Mouse (Mus musculus) hindbrain, embryonic 16.5 days (tissue): ENCODE measurements around the gene Stra6. TPM values are rescaled to one million over a fixed set of nuclear protein-coding genes. Genes with fewer than 3 reads are reported as not detected.
A peak's percentile ranks its signal among the peaks of the same experiment; 100 is the strongest.

Experiments used
- ATAC-seq: fragments of 200-750 bp; cut with Nextera tagmentation; 2 replicates; pipeline ENCODE4 v1.8.0; 2017; ENCODE audit warnings: moderate TSS enrichment, moderate library complexity
- H3K27ac ChIP-seq: fragments of 300-500 bp; sonication (generic); 2 replicates; pipeline ENCODE4 v1.5.1; 2014; ENCODE audit warnings: low read depth, mild to moderate bottlenecking, control low read depth, low read length, moderate library complexity
- H3K27me3 ChIP-seq: fragments of 300-500 bp; sonication (generic); replicated peaks from 2 replicates; pipeline ENCODE4 v1.6.1; 2014; ENCODE audit warnings: low read length; ENCODE audit not compliant: control insufficient read depth, insufficient read depth
- H3K36me3 ChIP-seq: fragments of 300-500 bp; sonication (generic); 2 replicates; pipeline ENCODE4 v1.6.1; 2014; ENCODE audit warnings: mild to moderate bottlenecking, low read length, moderate library complexity, mixed read lengths; ENCODE audit not compliant: control insufficient read depth, insufficient read depth
- H3K4me1 ChIP-seq: fragments of 300-500 bp; sonication (generic); 2 replicates; pipeline ENCODE4 v1.6.1; 2014; ENCODE audit warnings: low read depth, low read length; ENCODE audit not compliant: control insufficient read depth, insufficient read depth
- H3K4me2 ChIP-seq: fragments of 300-500 bp; sonication (generic); 2 replicates; pipeline ENCODE4 v1.6.1; 2014; ENCODE audit warnings: mild to moderate bottlenecking, low read length, control low read depth, moderate library complexity
- H3K4me3 ChIP-seq: fragments of 300-500 bp; sonication (generic); 2 replicates; pipeline ENCODE4 v1.5.1; 2014; ENCODE audit warnings: mild to moderate bottlenecking, low read length, control low read depth, moderate library complexity
- H3K9ac ChIP-seq: fragments of 300-500 bp; sonication (generic); 2 replicates; pipeline ENCODE4 v1.6.1; 2014; ENCODE audit warnings: low read depth, mild to moderate bottlenecking, control low read depth, low read length, moderate library complexity
- H3K9me3 ChIP-seq: fragments of 300-500 bp; sonication (generic); 2 replicates; pipeline ENCODE4 v1.6.1; 2014; ENCODE audit warnings: mild to moderate bottlenecking, low read length, moderate library complexity; ENCODE audit not compliant: control insufficient read depth
- WGBS: fragments of 180-500 bp; shearing (Covaris S2); extraction: QIAGEN DNeasy Blood & Tissue Kit; methylation state at CpG from one replicate; pipeline ENCODE4 v1.1.7; 2014; 5-methylcytosine and 5-hydroxymethylcytosine counted together
- polyA plus RNA-seq: library from polyadenylated mRNA; unstranded; fragments of >200 nt; fragmentation: Nextera tagmentation; extraction: Ambion mirVana; gene quantifications from 2 replicates; pipeline ENCODE4 v1.2.1, GENCODE M21; 2015

Stra6 gene
- polyA plus RNA-seq, 1 experiment from 2014 or later, result 11.6 TPM

DNA sequence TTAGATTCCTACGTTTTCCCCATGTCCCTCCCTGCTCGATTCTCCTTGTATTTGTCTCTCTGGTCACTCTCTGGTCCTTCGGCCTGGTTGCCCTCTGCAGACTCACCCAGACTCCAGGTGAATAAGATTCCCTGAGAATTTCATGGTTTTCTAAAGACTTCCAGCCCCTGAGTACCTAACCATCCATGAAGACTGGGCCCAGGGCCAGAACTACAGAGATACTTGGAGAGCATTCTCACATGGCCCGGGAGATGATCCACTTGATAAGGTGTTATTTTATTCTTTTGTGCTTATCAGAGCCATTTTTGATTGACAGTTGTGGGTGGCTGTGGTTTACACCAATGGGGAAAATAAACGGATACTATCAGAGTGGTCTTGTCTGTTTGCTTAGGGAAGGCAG lies 31.7 kb upstream of the Stra6 start:
- 81% methylated on average over 5 of the region's 5 CpGs for WGBS
- no peak overlapping the region for H3K4me2 ChIP-seq
- H3K4me1 ChIP-seq, result no peaks in the 10 kb centered on the region
- no peaks in the 10 kb centered on the region for H3K9me3 ChIP-seq
- H3K27me3 ChIP-seq, result peaks cover 3% of the 10 kb centered on the region; the same call in 1 of the 2 replicates
- H3K4me3 ChIP-seq, result no peak overlapping the region
- H3K36me3 ChIP-seq, result no peaks in the 10 kb centered on the region
- no peak for ATAC-seq
- no peak overlapping the region for H3K27ac ChIP-seq
- H3K9ac ChIP-seq, result no peak overlapping the region

DNA sequence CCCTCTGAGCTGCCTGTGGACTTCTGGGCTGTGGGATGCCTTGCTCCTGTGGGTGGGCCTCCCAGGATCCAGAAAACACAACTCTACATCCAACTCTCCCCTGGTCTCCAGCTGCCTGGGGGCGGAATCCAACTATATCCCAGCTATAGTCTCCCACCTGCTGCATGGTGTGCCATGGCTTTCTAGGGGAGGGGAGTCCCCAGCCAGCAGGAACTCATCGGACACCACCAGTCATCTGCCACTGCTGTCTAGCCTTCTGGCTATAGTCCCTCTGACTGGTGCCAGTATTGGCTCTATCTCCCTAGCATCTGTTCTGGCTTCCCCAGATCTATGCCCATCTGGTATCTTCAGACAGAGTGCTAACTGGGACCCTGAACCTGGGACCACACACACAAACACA lies 28.1 kb upstream of the Stra6 start:
- Histone ChIP-seq H3K27me3 (peaks cover 14% of the 10 kb centered on the region), H3K9ac (no peak overlapping the region), H3K4me3 (no peak overlapping the region), H3K4me2 (no peak overlapping the region), H3K4me1 (no peaks in the 10 kb centered on the region; the same call in 1 of the 2 replicates), H3K27ac (no peak overlapping the region), H3K9me3 (no peaks in the 10 kb centered on the region), H3K36me3 (no peaks in the 10 kb centered on the region)
- 40% methylated on average over 2 of the region's 2 CpGs for WGBS
- ATAC-seq, result peak; percentile 53

DNA sequence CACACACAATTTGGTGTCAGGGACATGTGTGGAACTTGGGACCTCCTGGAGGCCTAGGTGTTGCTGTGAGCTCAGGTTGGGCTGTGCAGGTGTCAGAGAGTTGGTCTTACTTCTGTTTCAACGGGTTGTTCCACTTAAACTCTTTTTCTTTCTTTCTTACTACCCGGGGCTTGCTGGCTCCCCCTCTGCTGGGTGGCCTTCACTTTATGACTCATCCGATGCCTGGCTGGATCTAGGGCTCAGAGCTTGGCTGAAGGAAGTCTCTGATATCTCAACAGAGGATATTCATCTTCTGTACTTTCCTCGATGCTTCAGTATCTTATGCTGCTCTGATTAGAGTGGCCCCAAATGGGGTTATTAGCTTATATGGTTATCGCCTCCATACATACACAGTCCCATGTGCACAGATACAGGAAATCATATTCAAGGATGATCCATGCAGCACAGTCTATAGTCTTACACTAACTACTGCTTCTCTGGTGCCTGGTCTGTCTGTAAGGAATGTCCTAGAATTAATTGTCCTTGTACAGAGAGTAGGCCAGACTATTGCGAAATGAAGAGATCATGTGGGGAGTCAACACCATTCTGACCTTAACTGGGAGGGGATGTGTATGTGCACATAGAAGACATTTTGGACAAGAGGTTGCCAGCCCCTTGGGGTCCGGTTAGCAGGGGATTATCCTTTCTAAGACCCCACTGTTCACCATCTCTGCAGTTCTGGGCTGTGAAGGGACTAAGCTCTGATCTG lies 27.5 kb upstream of the Stra6 start:
- Histone ChIP-seq H3K9me3 (no peaks in the 10 kb centered on the region), H3K4me2 (no peak overlapping the region), H3K9ac (no peak overlapping the region), H3K27me3 (peaks cover 14% of the 10 kb centered on the region), H3K4me3 (no peak overlapping the region), H3K4me1 (peaks cover 4% of the 10 kb centered on the region), H3K27ac (no peak overlapping the region), H3K36me3 (no peaks in the 10 kb centered on the region)
- 76% methylated on average over 7 of the region's 7 CpGs for WGBS
- no peak for ATAC-seq

DNA sequence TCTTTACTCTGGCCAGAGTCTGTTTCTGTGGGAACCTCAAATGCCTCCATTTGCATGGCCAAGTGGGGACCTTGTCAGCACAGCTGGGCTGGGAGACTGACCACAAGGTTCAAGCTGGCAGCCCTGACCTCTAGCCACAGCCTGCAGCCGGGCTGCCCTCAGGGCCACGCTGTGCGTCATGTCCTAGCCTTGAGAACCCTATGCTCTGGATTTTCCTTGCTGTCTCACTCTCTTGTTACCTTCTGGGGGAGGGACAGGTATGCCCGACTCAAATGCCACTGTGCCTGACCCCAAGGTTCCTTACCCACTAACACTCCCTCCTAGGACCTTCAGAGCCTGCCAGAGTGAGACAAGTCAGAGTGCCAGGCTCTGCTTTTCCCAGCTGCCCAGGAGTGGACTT lies 26.6 kb upstream of the Stra6 start:
- Histone ChIP-seq H3K4me3 (no peak overlapping the region), H3K9ac (no peak overlapping the region), H3K27ac (no peak overlapping the region), H3K9me3 (no peaks in the 10 kb centered on the region), H3K36me3 (no peaks in the 10 kb centered on the region), H3K27me3 (peaks cover 14% of the 10 kb centered on the region), H3K4me1 (peaks cover 11% of the 10 kb centered on the region), H3K4me2 (no peak overlapping the region)
- no peak for ATAC-seq
- WGBS, result 87% methylated on average over 4 of the region's 4 CpGs

DNA sequence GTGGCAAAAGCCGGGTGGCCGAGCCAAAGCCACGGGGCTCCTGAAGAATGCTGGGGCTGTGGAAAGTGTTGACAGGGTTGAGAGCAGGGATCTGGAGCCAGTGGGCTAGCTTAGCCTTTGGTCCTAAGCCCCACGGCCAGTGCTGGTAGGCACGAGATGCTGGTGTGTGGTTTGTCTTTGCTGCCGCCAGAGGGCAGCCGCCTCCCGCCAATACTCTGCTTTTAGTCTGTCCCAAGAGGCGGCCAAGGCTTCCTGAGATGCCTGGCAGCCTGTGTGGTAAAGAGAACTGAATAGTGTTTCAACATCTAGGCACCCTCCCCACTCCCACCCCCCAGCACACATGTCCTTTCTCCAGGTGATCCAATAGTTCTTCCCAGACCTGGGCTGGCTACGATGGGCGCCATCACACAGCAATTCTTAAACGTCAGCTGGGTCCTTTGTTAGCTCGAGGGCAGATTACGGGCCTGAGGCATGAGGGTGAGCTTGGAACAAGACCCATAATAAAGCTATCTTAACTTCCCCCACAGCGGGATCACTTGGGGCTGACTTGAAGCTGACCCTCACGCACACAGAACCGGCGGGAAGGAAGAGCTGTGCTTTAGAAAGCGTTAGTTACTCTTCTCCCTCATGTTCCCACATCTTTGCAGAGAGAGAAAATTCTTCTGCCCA lies 25.0 kb upstream of the Stra6 start:
- peaks cover 14% of the 10 kb centered on the region for H3K27me3 ChIP-seq
- H3K4me3 ChIP-seq, result no peak overlapping the region
- H3K27ac ChIP-seq, result no peak overlapping the region
- H3K4me1 ChIP-seq, result peaks cover 21% of the 10 kb centered on the region
- ATAC-seq, result peak; percentile 89
- no peak overlapping the region; the same call in 1 of the 2 replicates for H3K4me2 ChIP-seq
- H3K9me3 ChIP-seq, result no peaks in the 10 kb centered on the region
- no peaks in the 10 kb centered on the region for H3K36me3 ChIP-seq
- WGBS, result 28% methylated on average over 19 of the region's 19 CpGs
- H3K9ac ChIP-seq, result peak overlapping the region; percentile 13; the same call in 1 of the 2 replicates

DNA sequence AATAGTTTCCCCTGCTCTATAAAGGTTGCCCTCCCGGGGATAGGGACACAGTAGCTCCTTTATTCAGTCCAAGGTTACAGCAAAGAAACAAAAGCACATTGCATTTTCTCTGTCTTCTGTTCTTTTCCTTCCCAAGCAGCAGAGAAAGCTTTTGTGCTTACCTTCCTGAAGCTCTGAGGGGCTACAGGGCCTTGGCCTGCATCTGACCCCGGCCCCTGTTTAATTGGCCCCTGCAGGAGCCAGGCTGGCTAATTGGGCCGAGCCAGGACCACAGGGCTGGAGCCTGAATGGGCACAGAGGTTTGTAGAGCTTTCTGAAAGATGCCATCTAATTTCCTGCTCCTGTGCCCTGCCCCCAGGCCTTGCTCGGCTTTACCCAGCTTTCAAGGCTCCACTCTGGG lies 22.6 kb upstream of the Stra6 start:
- no peaks in the 10 kb centered on the region for H3K36me3 ChIP-seq
- H3K9me3 ChIP-seq, result no peaks in the 10 kb centered on the region
- H3K4me1 ChIP-seq, result peaks cover 33% of the 10 kb centered on the region
- H3K27ac ChIP-seq, result no peak overlapping the region
- H3K4me3 ChIP-seq, result no peak overlapping the region
- H3K9ac ChIP-seq, result peak overlapping the region; percentile 36; the same call in 1 of the 2 replicates
- WGBS, result 20% methylated on average over 4 of the region's 4 CpGs
- ATAC-seq, result no peak
- peaks cover 14% of the 10 kb centered on the region for H3K27me3 ChIP-seq
- H3K4me2 ChIP-seq, result no peak overlapping the region

DNA sequence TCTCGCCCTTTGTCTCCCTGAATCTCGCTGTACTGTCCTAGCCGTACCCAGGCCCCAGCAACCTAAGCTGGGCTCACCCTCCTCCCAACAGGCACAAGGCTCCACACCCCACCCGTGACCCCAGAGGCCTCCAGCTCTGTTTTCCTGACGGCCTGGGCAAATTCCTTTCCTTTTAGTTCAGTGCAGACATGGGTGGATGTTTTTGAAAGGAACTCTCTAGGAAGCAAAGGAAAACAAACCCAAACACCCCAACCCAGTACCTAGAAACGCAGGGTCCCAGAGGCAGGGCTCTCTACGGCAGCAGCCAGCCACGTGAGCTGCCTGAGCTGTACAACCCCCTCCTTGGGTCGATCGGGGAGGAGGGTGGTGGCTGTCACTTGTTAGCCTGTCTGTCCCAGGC lies 21.2 kb upstream of the Stra6 start:
- 0 out of 2 replicates have a peak overlapping the region, but pooled peaks have one; percentile 17 for H3K9ac ChIP-seq
- no peak overlapping the region for H3K4me3 ChIP-seq
- peaks cover 33% of the 10 kb centered on the region for H3K4me1 ChIP-seq
- ATAC-seq, result no peak
- no peaks in the 10 kb centered on the region for H3K36me3 ChIP-seq
- no peak overlapping the region for H3K27ac ChIP-seq
- no peak overlapping the region for H3K4me2 ChIP-seq
- H3K9me3 ChIP-seq, result no peaks in the 10 kb centered on the region
- WGBS, result 24% methylated on average over 10 of the region's 10 CpGs
- peaks cover 7% of the 10 kb centered on the region for H3K27me3 ChIP-seq

DNA sequence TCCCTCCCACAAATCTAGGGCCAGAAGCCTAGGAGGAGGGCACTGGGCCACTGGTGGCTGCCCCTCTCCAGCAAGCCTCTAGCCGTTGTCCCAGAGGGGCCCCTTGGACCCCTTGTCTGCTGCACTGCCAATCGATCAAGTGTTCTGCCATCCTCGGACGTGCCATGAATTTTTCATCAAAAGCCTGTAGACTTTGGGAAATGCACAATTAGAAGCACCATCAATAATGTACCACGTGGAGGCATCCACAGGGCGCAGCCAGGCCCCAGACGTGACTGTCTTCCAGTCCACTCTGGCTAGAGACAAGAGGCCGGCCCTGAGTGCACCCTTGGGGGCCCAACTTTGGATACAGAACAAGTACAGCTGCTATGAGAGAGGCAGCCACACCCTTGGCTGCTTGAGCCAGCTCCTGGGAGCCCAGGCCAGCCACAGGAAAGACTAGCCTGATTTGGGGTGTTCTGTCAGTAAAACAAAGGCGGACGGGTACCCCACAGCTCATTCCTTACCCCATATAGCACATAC lies 20.0 kb upstream of the Stra6 start:
- 0 out of 2 replicates have a peak, but pooled peaks have one; percentile 19 for ATAC-seq
- no peak overlapping the region for H3K4me3 ChIP-seq
- no peaks in the 10 kb centered on the region for H3K36me3 ChIP-seq
- H3K4me1 ChIP-seq, result peaks cover 41% of the 10 kb centered on the region
- H3K9me3 ChIP-seq, result no peaks in the 10 kb centered on the region
- H3K4me2 ChIP-seq, result no peak overlapping the region
- WGBS, result 48% methylated on average over 10 of the region's 10 CpGs
- H3K27me3 ChIP-seq, result no peaks in the 10 kb centered on the region
- no peak overlapping the region for H3K27ac ChIP-seq
- no peak overlapping the region for H3K9ac ChIP-seq

DNA sequence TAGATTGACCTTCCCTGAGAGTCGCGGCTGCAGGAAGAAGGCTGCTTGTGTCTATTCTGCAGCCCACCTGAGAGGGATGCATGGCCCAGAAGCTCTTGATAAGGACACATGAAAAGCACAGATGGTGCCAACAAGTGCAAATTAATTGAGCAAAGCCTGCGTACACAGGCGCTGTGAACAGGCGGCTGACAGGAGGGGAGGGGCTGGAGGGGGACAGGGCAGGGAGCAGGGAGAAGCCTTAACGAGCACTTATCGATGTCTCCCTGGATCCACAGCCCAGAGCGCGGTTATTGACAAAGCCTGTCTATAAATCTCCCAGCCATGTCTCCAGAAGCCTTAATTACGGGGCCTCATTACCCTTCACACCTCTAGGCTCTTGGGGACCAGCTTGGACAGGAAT lies 18.8 kb upstream of the Stra6 start:
- Histone ChIP-seq H3K4me3 (no peak overlapping the region), H3K4me2 (no peak overlapping the region), H3K9ac (no peak overlapping the region), H3K9me3 (no peaks in the 10 kb centered on the region), H3K27me3 (no peaks in the 10 kb centered on the region), H3K36me3 (no peaks in the 10 kb centered on the region), H3K4me1 (peaks cover 53% of the 10 kb centered on the region), H3K27ac (0 out of 2 replicates have a peak overlapping the region, but pooled peaks have one; percentile 17)
- peak; percentile 35; the same call in 1 of the 2 replicates for ATAC-seq
- 18% methylated on average over 10 of the region's 10 CpGs for WGBS
